Mouse (Mus musculus) left cerebral cortex, postnatal 4 days (tissue): ENCODE measurements around the gene Gm45623. TPM values are rescaled to one million over a fixed set of nuclear protein-coding genes. Genes with fewer than 3 reads are reported as not detected.

Source experiments
- DNase-seq: peaks from one replicate; pipeline ENCODE4 v3.0.0-alpha.2; 2022
- intact Hi-C: fragments of 180-260 bp; cut with DNase I; formaldehyde crosslinking; loops from one replicate; pipeline ENCODE4 v1.15.1; 2025
- total RNA-seq, 2 experiments: library from RNA; stranded (reverse); gene quantifications; 2 replicates each; pipeline ENCODE4 v1.2.3; 2021

The Gm45623 gene
- 1 to 10 TPM; 2.4 to 2.9 TPM for total RNA-seq

GRCm38 (mm10) chr13:56753192-56753951, at the start of gene Gm45623:
Gene Gm45623 (minus strand): TSS chr13:56753827.
- no peak for DNase-seq

DNA sequence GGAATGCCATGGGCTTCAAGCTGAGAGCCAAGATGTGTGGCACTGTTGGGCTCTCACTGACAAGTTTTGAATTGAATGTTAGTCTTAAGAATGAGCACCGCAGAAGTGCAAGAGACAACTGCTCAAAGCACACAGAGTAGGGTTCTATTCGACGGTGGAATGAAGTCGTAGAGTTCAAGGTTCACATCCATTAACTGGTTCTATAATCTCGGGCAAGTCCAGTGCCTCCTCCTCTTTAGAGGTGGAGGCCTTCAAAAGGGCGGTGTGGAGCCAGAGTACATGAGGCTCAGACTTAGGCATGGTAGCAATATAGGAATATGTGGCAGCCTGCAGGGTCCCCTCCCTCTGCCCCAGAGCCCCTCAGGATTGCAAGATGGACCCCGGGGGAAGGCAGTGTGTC, 43.8 kb upstream of the Gm45623 start:
- intact Hi-C loops: no loop called here
- DNase-seq: no peak

More at GRCm38 (mm10) chr13:56753192-56753951, at the start of gene Gm45623:
- intact Hi-C loops: no loop called here

DNA sequence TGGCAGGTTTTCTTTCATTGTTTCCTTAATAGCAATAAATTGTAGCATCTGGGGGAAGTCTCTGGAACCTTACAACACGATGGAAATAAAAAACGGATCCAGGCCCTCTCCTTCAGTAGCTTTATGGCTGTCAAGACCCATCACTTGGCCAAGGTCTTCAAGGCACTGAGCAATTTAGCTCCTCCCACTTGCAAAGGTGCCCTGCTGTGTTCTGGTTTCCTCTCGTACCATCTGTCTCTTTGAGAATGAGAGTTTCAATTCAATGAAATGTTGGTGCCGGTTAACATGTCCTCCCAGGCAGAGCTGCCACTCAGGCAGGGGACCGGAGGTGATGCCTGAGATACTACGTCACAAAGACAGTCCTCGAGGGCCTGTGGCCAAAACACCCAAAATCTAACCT, 41.9 kb upstream of the Gm45623 start:
- DNase-seq: no peak
- intact Hi-C loops: no loop called here

DNA sequence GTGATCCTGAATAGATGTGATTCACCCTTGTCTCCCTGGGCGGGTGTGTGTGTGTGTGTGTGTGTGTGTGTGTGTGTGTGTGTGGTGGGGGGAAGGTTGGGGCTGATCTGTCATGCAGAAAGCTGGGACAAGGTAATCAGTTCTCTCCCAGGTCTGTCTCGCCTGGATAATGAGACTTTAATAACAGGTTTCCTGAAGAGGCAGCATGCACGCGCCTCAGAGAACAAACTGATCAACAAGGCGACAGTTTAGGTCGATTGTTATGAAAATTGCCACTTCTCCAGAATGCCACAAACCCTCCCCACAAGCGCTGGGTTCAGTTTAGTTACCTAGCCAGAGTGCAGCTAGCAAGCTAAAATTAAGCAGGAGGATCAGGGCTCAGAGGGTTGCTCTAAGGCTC, 40.8 kb upstream of the Gm45623 start:
- intact Hi-C loops: no loop called here
- DNase-seq: no peak

- intact Hi-C loops: no loop called here
- DNase-seq: no peak
Measured at GRCm38 (mm10) chr13:56792844-56793243, 39.2 kb upstream of the Gm45623 start.

DNA sequence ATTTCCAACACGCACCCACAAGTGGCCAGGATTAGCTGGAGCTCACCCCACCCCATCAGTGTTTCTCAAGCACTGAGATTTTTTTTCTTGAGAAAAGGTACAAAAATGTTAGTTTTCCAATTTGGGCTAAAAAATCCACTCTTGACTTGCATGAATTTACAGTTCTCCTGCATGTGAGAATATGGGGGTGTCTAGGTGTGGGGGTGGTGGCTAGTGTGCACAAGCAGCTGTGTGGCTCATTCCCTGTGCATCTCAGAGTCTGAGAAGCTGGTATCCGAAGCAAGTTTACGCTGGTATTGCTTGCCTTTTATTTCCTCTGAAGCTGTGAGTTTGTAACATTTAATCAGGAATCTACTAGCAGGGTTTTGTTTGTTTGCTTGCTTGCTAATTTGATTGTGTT, 37.1 kb upstream of the Gm45623 start:
- no peak for DNase-seq
- intact Hi-C loops: no loop called here

GRCm38 (mm10) chr13:56782621-56783020, 29.0 kb upstream of the Gm45623 start:
- intact Hi-C loops: no loop called here
- no peak for DNase-seq

GRCm38 (mm10) chr13:56781697-56782096, 28.1 kb upstream of the Gm45623 start:
- DNase-seq: no peak
- intact Hi-C loops: no loop called here

DNA sequence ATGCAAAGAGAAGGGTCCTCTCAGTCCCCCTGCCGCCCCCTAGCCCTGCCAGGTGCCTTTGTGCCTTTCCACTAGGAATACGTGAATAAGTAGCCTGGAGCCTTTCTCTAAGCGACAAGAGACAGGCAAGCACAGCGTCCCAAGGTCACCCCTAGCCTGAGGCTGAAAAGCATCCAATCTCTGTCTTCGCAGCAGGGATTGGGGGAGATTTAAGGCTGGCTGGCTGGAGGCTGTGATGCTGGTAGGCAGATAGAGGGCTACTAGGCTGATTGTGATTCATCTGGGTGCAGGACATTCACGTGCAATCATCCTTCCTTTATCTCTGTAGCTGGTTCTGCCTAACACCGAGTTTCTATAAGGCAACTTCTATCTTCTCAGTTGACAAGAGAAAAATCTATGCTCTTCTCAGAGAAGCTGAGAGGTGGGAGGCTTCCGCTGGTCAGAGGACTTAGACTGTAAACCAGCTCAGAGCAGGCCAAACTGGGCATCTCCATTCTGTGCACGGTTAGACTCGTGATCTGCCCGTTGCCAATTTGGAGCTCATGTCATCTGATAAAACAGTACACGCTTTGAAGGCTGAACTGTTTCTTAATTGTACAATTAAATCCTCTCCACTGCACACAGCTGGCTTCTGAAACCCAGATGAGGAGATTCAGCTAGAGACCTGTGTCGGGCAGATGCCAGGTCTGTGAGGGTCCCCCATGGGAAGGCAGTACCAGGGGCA, 27.3 kb upstream of the Gm45623 start:
- intact Hi-C loops: no loop called here
- no peak for DNase-seq

GRCm38 (mm10) chr13:56774304-56774703, 20.7 kb upstream of the Gm45623 start:
- no peak for DNase-seq
- intact Hi-C loops: no loop called here

DNA sequence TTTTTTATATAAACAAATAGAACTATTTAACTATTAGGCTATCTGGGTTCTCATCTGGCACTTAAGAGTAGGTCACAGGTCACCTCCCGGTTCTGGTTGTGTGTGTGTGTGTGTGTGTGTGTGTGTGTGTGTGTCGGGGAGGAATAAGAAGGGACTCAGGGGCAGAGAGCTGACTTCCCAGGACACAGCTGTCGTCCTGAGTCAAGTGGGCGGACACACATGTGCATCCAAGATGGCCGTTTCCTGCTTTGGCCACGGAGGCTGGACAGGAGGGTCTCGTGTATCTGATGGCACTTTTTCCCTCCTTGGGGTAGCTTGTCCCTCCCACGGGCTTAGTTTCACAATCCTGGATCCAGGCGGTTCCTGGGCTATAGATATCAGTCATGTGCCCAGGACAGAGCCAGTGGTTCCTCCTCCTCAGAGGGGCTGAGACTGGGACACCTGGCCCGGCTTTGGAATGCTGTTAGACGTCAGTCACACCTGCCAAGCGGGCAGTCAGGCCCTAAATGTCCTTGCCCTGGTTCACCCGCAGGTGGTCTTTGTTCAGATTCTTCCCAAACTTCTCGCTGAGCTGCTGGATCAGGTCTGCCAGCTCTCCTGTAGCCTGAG, 19.7 kb upstream of the Gm45623 start:
- no peak for DNase-seq
- intact Hi-C loops: no loop called here

- DNase-seq: no peak
- intact Hi-C loops: no loop called here
Measured at GRCm38 (mm10) chr13:56772592-56772991, 19.0 kb upstream of the Gm45623 start.

DNA sequence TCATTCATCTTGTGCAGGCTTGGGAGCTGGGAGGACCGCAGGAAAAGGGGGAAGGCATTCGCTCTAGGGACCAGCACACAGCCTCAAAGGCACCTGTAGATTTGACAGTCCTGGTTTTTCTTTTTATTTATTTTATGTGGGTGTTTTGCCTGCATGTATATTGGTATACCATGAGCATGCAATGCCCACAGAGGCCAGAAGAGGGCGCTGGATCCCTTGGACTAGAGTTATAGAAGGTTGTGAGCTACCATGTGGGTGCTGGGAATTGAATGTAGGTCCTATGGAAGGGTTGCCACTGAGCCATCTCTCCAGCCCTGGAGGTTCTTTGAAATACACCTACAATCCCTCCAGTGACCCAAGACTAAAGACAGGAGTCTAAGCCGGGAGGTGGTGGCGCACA, 17.2 kb upstream of the Gm45623 start:
- no peak for DNase-seq
- intact Hi-C loops: no loop called here

- no peak for DNase-seq
- intact Hi-C loops: no loop called here
Measured at GRCm38 (mm10) chr13:56770136-56770578, 16.5 kb upstream of the Gm45623 start.

DNA sequence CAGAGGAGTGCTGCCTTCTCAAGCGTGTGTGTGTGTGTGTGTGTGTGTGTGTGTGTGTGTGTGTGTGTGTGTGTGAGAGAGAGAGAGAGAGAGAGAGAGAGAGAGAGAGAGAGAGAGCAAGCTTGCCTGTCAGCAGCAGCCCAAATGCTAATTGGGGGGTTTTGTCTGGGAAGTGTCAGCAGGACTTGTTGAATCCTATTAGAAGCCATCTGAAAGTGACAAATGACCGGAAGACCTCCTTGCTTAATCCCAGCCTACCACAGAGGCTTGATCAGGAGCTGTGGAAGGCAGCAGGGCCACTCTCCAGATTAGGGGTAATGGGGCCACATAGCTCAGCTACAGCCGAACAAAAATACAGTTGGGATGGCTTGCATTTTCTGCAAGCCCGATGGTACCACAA, 15.8 kb upstream of the Gm45623 start:
- no peak for DNase-seq
- intact Hi-C loops: no loop called here

- intact Hi-C loops: no loop called here
Measured at GRCm38 (mm10) chr13:56766211-56766610, 12.6 kb upstream of the Gm45623 start.

DNA sequence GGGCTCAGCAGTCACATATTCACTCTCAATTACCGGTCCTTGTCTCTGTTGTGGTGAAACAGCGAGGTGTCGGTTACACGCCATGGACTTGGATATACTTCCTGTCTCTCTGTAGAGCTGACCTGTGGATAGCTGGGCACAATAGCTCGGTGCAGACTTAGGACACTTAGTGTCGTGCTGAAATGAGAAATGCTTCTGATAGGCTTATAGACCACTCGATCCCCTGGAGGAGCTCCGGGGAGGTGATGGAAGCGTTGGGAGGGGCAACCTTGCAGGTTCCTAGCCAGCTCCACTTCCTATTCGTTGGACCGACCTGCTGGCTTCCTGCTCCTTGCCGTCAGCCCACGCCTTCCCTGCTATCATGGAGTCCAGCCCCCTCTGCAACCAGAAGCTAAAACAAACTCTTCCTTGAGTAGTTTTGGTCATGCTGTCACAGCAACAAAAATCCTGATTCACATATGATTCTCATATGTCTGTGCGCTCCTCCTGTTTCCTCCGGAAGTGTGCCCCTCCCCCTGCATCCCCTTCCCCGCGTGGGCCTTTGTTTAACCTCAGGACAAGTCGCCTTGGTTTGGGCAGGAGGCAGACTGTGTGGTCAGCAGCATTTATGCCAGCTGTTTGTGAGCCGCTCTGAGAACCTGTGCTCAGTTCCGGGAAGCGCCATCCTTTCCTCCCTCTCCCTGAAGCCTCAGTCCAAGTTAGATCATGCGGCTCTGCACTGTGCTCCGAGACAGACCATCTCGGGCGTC, 11.8 kb upstream of the Gm45623 start:
- DNase-seq: no peak
- intact Hi-C loops: no loop called here

More at GRCm38 (mm10) chr13:56766211-56766610, 12.6 kb upstream of the Gm45623 start:
- no peak for DNase-seq

- intact Hi-C loops: no loop called here
- DNase-seq: peak; percentile 68
Measured at GRCm38 (mm10) chr13:56762446-56763229, 9.0 kb upstream of the Gm45623 start.

GRCm38 (mm10) chr13:56758492-56758891, 4.9 kb upstream of the Gm45623 start:
- intact Hi-C loops: no loop called here
- DNase-seq: peak; percentile 85

DNA sequence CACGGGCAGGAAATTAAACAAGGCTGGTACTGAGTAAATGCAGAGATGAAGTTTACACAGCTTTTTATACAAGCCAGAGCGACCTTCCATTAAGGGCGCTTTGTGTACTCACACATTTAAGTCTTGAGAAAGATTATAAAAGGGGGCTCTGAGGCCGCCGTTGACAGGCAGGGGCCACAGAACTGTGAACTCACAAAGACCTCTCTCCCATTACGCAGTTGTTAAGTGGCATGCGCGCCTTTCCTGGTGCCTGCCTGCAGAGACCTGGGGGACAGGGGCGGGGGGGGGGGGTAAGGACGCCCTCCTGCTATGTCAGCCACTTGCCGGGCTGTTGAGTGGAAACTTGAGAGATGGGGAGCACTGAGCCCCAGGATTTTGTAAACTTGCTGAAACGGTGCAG, 3.6 kb upstream of the Gm45623 start:
- no peak for DNase-seq
- intact Hi-C loops: no loop called here
